Mouse (Mus musculus) ES-Bruce4 (cell line): ENCODE results near the gene Lonrf2.

ENCODE experiments used
- CTCF ChIP-seq: IDR thresholded peaks from one replicate; pipeline ENCODE4 v1.8.1; 2011; ENCODE audit warnings: low read depth, low read length
- EP300 ChIP-seq: IDR thresholded peaks from 2 replicates; pipeline ENCODE4 v1.6.1; 2011; ENCODE audit warnings: low read depth, low read length; ENCODE audit not compliant: insufficient read depth

GRCm38 (mm10) chr1:38743863-38744262 lies 92.6 kb downstream of the Lonrf2 start:
- TF ChIP-seq EP300: no peak
- no peak for TF ChIP-seq CTCF
